Mouse (Mus musculus) cerebellum, adult 2 months (tissue): ENCODE measurements at regions not wholly inside any gene's neighbourhood (a gene's known extent, or its start where the extent isn't known, plus 50 kb on each side); places are given as distances from the start of the nearest gene placed in this dataset.

Experiments used
- CTCF ChIP-seq: fragments of 200-500 bp; IDR thresholded peaks from 2 replicates; pipeline ENCODE4 v1.5.1; 2011; ENCODE audit warnings: low read depth, mild to moderate bottlenecking, control low read depth, low read length, moderate library complexity, borderline replicate concordance; ENCODE audit not compliant: insufficient read depth
- POLR2A ChIP-seq: fragments of 200-500 bp; IDR thresholded peaks from 2 replicates; pipeline ENCODE4 v1.6.1; 2011; ENCODE audit warnings: low read length, control low read depth, borderline replicate concordance; ENCODE audit not compliant: insufficient read depth

DNA sequence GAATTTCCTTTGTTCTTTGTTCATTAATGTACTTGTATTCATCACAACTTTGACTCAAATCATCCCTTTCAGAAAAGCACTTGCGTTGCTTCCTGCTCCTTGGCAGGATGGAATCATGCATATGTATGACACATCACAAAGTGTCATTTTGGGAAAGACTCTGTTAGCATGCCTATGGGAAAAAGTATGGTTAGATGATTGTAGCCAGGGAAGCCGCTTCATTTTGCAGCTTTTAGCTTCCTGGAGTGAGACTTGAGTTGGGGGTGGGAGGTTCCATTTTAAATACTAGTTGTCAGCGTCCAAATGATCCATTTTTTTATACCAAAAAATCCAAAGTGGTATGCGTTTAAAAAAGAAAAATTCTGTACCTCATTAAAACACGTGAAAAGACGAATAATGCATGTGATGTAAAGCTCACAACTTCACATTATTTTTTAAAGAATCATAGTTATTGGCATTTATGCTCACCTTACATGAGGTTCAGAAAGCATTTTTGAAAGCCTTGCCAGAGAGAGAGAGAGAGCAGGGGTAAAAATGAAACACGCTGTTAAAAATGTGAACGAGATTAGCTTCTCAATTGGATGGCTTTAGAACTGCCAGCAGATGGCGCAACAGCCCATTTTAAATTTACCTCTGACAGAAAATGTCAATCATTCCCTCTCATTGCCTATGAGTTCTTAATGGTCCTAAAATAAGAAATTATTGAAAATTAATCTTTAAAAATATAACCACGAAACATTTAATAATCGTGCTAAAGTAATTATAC lies 57.6 kb upstream of the Akr1e1 start:
- TF ChIP-seq CTCF (peak; percentile 29; the same call in 1 of the 2 replicates), POLR2A (no peak)
